Mouse (Mus musculus) layer of hippocampus, postnatal 14 days (tissue): ENCODE results near the gene Nefh. TPM values are rescaled to one million over a fixed set of nuclear protein-coding genes. Genes with fewer than 3 reads are reported as not detected.

Experiments used
- microRNA-seq, 2 experiments: library from miRNA; unstranded; fragments of <30 nt; microRNA quantifications; one replicate each; pipeline ENCODE4 v1.2.0; 2021
- total RNA-seq, 2 experiments: library from RNA; stranded (reverse); gene quantifications; 2 replicates each; pipeline ENCODE4 v1.2.3; 2021

The Nefh gene
- total RNA-seq, 2 experiments from 2014 or later, result 52.0 to 59.9 TPM

Small RNAs within 50 kb of the gene (microRNA-seq; reads per million reads assigned to microRNA genes)
- gene Mir6918, result 4.0 to 4.8 reads per million in 2 experiments

Other genes starting within 250 kb of the Nefh start
- 100 to 1,000 TPM; 480 to 497 TPM for gene Uqcr10, start 243.7 kb downstream of the Nefh start, total RNA-seq
- 10 to 100 TPM; 30.2 to 36.7 TPM for gene Zmat5, start 243.4 kb downstream of the Nefh start, total RNA-seq
- 100 to 1,000 TPM; 138 to 156 TPM for gene Cabp7, start 201.3 kb downstream of the Nefh start, total RNA-seq
- gene Nf2, start 98.5 kb downstream of the Nefh start, total RNA-seq, result 100 to 1,000 TPM; 148 to 156 TPM
- 10 to 100 TPM; 83.4 to 91.1 TPM for gene Nipsnap1, start 74.1 kb downstream of the Nefh start, total RNA-seq
- gene Thoc5, start 52.7 kb downstream of the Nefh start, total RNA-seq, result 10 to 100 TPM; 35.5 to 40.3 TPM
- gene Ap1b1, start 38.8 kb upstream of the Nefh start, total RNA-seq, result 100 to 1,000 TPM; 140 to 141 TPM
- gene Rasl10a, start 110.1 kb upstream of the Nefh start, total RNA-seq, result 10 to 100 TPM; 45.5 to 53.6 TPM
- gene Gas2l1, start 117.3 kb upstream of the Nefh start, total RNA-seq, result 10 to 100 TPM; 70.7 to 71.0 TPM
- gene Rhbdd3, start 150.9 kb upstream of the Nefh start, total RNA-seq, result 10 to 100 TPM; 21.9 to 28.1 TPM
- gene Ewsr1, start 151.2 kb upstream of the Nefh start, total RNA-seq, result 100 to 1,000 TPM; 289 to 305 TPM
- 10 to 100 TPM; 26.1 to 30.4 TPM for gene Emid1, start 204.2 kb upstream of the Nefh start, total RNA-seq